Mouse (Mus musculus): Measurements from ENCODE around the gene Dnah17. TPM values are rescaled to one million over a fixed set of nuclear protein-coding genes. Genes with fewer than 3 reads are reported as not detected.
A peak's percentile ranks its signal among the peaks of the same experiment; 100 is the strongest.

Gene Dnah17
- total and polyA plus RNA-seq, 3 experiments = 0.08 to 0.26 (median 0.11) TPM

DNA sequence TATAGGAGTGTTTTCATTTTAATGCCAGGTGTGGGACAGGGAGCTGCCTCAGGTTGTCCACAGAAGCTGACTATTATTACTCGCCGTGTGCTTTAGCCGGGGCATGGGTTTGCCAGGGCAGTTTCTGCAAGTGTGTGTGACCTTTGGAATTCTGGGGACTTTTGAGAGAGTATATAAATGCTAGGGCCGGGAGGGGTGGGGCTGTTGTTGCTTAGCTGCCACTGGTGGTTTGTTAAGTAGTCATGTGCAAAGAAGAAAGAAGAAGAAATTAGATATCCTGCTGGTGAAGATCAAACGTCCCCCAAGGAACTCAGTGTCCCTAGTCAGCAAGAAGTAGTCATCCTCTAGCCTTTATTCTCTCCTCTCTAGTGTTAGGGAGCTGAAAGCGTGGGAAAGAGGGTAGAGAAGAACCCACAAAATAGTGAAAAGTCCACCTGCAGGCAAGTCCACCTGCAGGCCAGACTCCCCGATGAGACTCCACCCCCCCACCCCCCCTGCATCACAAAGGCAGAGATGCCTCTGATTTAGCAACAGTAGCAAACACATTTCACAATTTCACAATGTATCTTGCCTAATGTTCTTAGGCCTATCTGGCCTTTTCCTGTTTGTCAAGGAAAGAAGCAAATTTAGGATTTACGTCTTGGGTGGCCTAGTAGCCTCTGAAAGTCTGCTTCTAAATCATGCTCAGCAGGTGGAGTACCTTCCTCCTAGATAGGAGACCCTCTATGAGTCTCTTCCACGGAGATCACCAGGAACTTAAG is 17.6 kb upstream of the Dnah17 start:
- no peak for TF ChIP-seq CTCF (IDR thresholded peaks at IDR 0.05)
- TF ChIP-seq POLR2A (IDR thresholded peaks at IDR 0.05; ENCODE audit: insufficient read depth, low read depth, low read length) = no peak
- no peak for TF ChIP-seq EP300 (IDR thresholded peaks at IDR 0.05; ENCODE audit: insufficient read depth, low read depth, low read length)
- Histone ChIP-seq H3K36me3 (ENCODE audit: control insufficient read depth, insufficient read depth, low read length) (no peaks in the 10 kb centered on the region), H3K79me2 (replicated peaks; ENCODE audit: control insufficient read depth, insufficient read depth, low read length) (no peaks in the 10 kb centered on the region), H3K4me3 (no peak overlapping the region), H3K27ac (no peak overlapping the region; the same call in 1 of the 2 replicates), H3K27me3 (ENCODE audit: control insufficient read depth, insufficient read depth, low read length) (no peaks in the 10 kb centered on the region), H3K4me1 (ENCODE audit: control insufficient read depth, insufficient read depth, low read length) (peaks cover 17% of the 10 kb centered on the region), H3K9ac (ENCODE audit: low read depth, low read length) (no peak overlapping the region)
- WGBS = 69% methylated on average over 9 of the region's 9 CpGs
- no peak for DNase-seq
- intact Hi-C loops (cut with DNase I) = loop anchor here (5.0 kb wide), 1 partner anchor 74 kb away; no protein-coding TSS in a partner anchor

DNA sequence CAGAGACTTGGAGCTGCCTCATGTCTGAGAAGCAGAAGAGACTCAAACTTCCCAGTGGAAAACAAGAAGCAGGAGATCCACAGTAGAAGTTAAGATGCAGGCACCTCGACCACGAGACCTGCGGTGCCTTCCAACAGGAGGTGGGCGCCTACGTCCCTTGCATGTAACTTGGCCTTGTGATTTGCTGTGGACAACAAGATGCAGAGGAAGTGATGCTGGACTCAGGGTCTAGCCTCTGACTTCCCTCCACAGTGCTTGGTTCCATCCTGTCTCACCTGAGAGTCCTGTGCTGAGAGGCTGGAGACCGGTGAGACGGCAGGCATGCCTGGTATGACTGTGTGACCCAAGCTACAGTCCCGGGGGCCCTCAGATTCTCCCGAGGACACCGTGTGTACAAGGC is 16.0 kb upstream of the Dnah17 start:
- no peaks in the 10 kb centered on the region for H3K27me3 ChIP-seq (ENCODE audit: control insufficient read depth, insufficient read depth, low read length)
- H3K27ac ChIP-seq = peak overlapping the region; percentile 92
- H3K79me2 ChIP-seq (replicated peaks; ENCODE audit: control insufficient read depth, insufficient read depth, low read length) = no peaks in the 10 kb centered on the region
- TF ChIP-seq CTCF (IDR thresholded peaks at IDR 0.05) (no peak), EP300 (IDR thresholded peaks at IDR 0.05; ENCODE audit: insufficient read depth, low read depth, low read length) (no peak), POLR2A (IDR thresholded peaks at IDR 0.05; ENCODE audit: insufficient read depth, low read depth, low read length) (no peak)
- WGBS = 86% methylated on average over 10 of the region's 10 CpGs
- DNase-seq = peak in 1 of 2 experiments; percentile 41
- intact Hi-C loops (cut with DNase I) = loop anchor here (5.0 kb wide), 1 partner anchor 76 kb away; no protein-coding TSS in a partner anchor
- no peaks in the 10 kb centered on the region for H3K36me3 ChIP-seq (ENCODE audit: control insufficient read depth, insufficient read depth, low read length)
- peak overlapping the region; percentile 47 for H3K4me3 ChIP-seq
- peaks cover 17% of the 10 kb centered on the region for H3K4me1 ChIP-seq (ENCODE audit: control insufficient read depth, insufficient read depth, low read length)
- peak overlapping the region; percentile 71 for H3K9ac ChIP-seq (ENCODE audit: low read depth, low read length)

DNA sequence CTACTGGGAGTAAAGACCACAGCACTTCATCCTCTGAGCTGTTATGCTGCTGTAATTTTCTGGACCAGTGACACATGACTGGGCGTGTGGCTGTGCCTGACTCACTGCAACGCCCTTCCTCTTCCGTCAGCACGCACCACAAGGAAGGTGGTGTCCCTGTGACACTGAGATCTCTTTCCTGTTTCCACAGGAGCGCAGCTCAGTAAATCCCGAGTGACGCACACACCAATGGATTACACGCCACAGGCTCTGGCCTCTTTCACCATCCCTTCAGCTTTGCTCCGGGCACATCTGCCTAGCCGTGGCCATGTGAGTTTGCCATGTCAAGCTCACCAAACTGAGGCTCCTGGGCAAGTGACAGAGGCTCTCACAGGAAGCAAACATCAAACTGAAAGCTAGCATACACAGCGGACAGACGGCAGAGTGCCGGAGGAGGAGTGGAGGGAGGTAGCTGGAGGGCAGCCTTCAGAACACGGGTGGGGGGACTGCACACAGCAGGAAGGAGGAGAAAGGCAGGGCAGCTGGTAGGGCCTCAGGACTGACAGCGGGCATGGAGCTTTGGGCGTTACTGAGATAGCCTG is 15.4 kb upstream of the Dnah17 start:
- Histone ChIP-seq H3K27ac (peak overlapping the region; percentile 92), H3K36me3 (ENCODE audit: control insufficient read depth, insufficient read depth, low read length) (no peaks in the 10 kb centered on the region), H3K4me1 (ENCODE audit: control insufficient read depth, insufficient read depth, low read length) (peaks cover 16% of the 10 kb centered on the region), H3K9ac (ENCODE audit: low read depth, low read length) (peak overlapping the region; percentile 71), H3K79me2 (replicated peaks; ENCODE audit: control insufficient read depth, insufficient read depth, low read length) (no peaks in the 10 kb centered on the region), H3K27me3 (ENCODE audit: control insufficient read depth, insufficient read depth, low read length) (no peaks in the 10 kb centered on the region), H3K4me3 (peak overlapping the region; percentile 47)
- intact Hi-C loops (cut with DNase I) = loop anchor here (5.0 kb wide), 1 partner anchor 76 kb away; no protein-coding TSS in a partner anchor
- peak; percentile 79 to 87 for DNase-seq
- TF ChIP-seq EP300 (IDR thresholded peaks at IDR 0.05; ENCODE audit: insufficient read depth, low read depth, low read length) (peak; percentile 100), POLR2A (IDR thresholded peaks at IDR 0.05; ENCODE audit: insufficient read depth, low read depth, low read length) (peak; percentile 98), CTCF (IDR thresholded peaks at IDR 0.05) (no peak)
- 34% methylated on average over 16 of the region's 16 CpGs for WGBS

DNA sequence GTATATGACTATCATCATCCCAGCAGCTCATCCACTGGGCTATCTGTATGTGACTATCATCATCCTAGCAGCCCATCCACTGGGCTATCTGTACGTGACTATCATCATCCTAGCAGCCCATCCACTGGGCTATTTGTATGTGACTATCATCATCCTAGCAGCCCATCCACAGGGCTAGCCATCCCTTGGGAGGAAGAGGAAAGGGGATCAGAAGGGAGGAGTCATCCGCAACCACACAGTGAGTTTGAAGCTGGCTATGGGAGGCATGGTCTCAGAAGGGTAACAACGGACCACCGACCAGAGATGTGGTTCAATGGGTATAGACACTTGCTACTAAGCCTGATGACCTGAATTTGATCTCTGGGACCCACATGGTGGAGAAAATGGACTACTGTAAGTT is 14.7 kb upstream of the Dnah17 start:
- H3K4me1 ChIP-seq (ENCODE audit: control insufficient read depth, insufficient read depth, low read length) = peaks cover 13% of the 10 kb centered on the region
- TF ChIP-seq CTCF (IDR thresholded peaks at IDR 0.05) (no peak), EP300 (IDR thresholded peaks at IDR 0.05; ENCODE audit: insufficient read depth, low read depth, low read length) (no peak), POLR2A (IDR thresholded peaks at IDR 0.05; ENCODE audit: insufficient read depth, low read depth, low read length) (no peak)
- H3K9ac ChIP-seq (ENCODE audit: low read depth, low read length) = no peak overlapping the region
- WGBS = 51% methylated on average over 4 of the region's 4 CpGs
- H3K27ac ChIP-seq = peak overlapping the region; percentile 92
- no peak for DNase-seq
- no peaks in the 10 kb centered on the region for H3K36me3 ChIP-seq (ENCODE audit: control insufficient read depth, insufficient read depth, low read length)
- no peaks in the 10 kb centered on the region for H3K79me2 ChIP-seq (replicated peaks; ENCODE audit: control insufficient read depth, insufficient read depth, low read length)
- H3K27me3 ChIP-seq (ENCODE audit: control insufficient read depth, insufficient read depth, low read length) = no peaks in the 10 kb centered on the region
- no peak overlapping the region for H3K4me3 ChIP-seq
- intact Hi-C loops (cut with DNase I) = loop anchor here (5.0 kb wide), 1 partner anchor 77 kb away; no protein-coding TSS in a partner anchor

DNA sequence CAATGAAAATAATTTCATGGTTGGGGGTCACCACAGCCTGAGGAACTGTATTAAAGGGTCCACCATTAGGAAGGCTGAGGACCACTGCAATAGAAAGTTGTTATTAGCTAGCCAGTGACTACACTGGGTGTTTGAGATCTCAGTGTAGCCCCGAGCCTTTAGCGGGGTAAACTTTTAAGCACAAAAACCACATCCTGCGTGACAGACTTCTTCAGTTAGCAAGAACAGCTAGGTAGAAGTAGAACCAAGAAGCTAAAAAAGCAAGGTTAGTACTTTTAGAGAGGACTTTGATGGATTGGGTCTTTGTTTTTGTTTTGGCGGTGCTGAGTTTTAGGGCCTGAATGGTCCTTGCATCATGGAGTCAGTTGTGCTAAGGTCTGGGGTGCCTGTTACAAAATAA is 13.3 kb upstream of the Dnah17 start:
- Histone ChIP-seq H3K9ac (ENCODE audit: low read depth, low read length) (no peak overlapping the region), H3K4me3 (no peak overlapping the region), H3K4me1 (ENCODE audit: control insufficient read depth, insufficient read depth, low read length) (peaks cover 13% of the 10 kb centered on the region), H3K79me2 (replicated peaks; ENCODE audit: control insufficient read depth, insufficient read depth, low read length) (no peaks in the 10 kb centered on the region), H3K27ac (no peak overlapping the region; the same call in 1 of the 2 replicates), H3K36me3 (ENCODE audit: control insufficient read depth, insufficient read depth, low read length) (no peaks in the 10 kb centered on the region), H3K27me3 (ENCODE audit: control insufficient read depth, insufficient read depth, low read length) (no peaks in the 10 kb centered on the region)
- intact Hi-C loops (cut with DNase I) = no loop called here
- 94% methylated on average over 4 of the region's 4 CpGs for WGBS
- no peak for TF ChIP-seq POLR2A (IDR thresholded peaks at IDR 0.05; ENCODE audit: insufficient read depth, low read depth, low read length)
- no peak for TF ChIP-seq CTCF (IDR thresholded peaks at IDR 0.05)
- TF ChIP-seq EP300 (IDR thresholded peaks at IDR 0.05; ENCODE audit: insufficient read depth, low read depth, low read length) = no peak
- no peak for DNase-seq

All from heart, adult 2 months (tissue).